Mouse (Mus musculus): ENCODE measurements around the gene Gm28490. TPM values are rescaled to one million over a fixed set of nuclear protein-coding genes. Genes with fewer than 3 reads are reported as not detected.
"Not testable (repeated sequence)": the region's sequence is repeated elsewhere in the genome, so short reads cannot be mapped to it uniquely, and the experiment has no call there.

The Gm28490 gene
- total RNA-seq (2014; fragmentation: Nextera tagmentation) (not detected in 2 replicates), total RNA-seq (2017) (not detected in 2 replicates)

GRCm38 (mm10) chrY:31634656-31635055, at the start of gene Gm28490:
Gene Gm28490 (minus strand): TSS chrY:31634756.
- not testable (repeated sequence) for ATAC-seq (replicated peaks; ENCODE audit: poor library complexity, severe bottlenecking)
